In the genomic region with DNA sequence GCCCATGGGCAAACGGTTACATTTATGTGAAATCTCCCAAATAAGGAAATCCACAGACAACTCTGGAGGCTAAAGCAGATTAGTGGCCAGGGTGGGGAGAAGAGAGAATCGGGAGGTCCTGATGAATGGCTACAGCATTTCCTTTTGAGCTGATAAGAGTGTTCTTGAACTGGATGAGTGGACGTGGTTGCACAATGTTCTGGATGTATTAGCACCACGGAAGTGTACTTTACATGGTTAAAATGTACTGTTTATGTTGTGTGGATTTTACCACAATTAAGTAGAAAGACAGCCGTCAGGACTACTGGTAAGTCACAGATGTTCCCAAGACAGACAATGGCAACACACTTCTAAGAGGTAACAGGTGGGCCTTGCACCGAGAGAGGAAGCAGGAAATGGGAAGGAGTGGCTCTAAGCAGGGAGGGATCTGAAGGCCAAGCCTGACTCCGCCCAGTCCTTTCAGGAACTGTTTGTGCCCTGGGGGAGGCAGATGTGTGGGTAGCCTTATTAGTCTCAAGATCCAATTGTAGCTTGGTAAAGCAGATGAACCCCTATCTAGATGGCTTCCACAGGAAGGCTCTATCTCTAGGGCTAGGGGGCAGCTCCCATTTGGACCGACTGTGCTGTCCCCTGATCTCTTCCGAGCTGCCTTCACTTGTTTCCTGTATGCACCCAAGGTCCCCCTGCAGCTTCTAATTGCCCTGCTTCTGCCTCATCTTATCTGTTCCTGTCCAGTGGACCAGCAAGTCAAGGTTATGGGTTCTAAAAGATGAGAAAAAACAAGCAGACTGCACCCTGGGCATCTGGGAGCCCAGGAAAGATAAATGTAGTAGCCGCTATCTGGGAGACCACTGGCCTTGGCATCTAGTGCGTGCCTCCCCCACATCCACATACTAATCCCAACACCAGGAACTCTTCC, we compare ENCODE assay signal across 11 mouse cellular contexts. TPM values are rescaled to one million over a fixed set of nuclear protein-coding genes. Genes with fewer than 3 reads are reported as not detected.
A peak's percentile ranks its signal among the peaks of the same experiment; 100 is the strongest.
DNase-seq lines count a peak whose midpoint lies in the region; ATAC-seq and TF ChIP-seq lines count a peak whose summit lies in the region.
"Had no signal": no experiment of that assay in that cellular context is flagged by ENCODE, and none has a peak within 500 bp of the region (broad histone marks: within the 10 kb centered on the region; RNA-seq: fewer than 3 reads in every experiment).

No protein-coding gene starts in this region.

- H3K4me1 ChIP-seq in liver, embryonic 12.5 days: peaks cover 8% of the 10 kb centered on the region; the same call in 1 of the 2 replicates
- H3K4me1 ChIP-seq in liver, postnatal 0 days (ENCODE audit: insufficient read depth): 0 out of 2 replicates have a peak, but pooled peaks cover 2% of the 10 kb centered on the region
- H3K4me1 ChIP-seq in intestine, embryonic 15.5 days (replicated peaks): peaks cover 2% of the 10 kb centered on the region; the same call in 1 of the 2 replicates
- no peaks in the 10 kb centered on the region for H3K4me1 ChIP-seq in forebrain, embryonic 16.5 days (replicated peaks; ENCODE audit: control insufficient read depth, insufficient read depth, low read length)

- H3K27me3 ChIP-seq in liver, embryonic 12.5 days (replicated peaks): no peaks in the 10 kb centered on the region
- no peaks in the 10 kb centered on the region for H3K27me3 ChIP-seq in liver, postnatal 0 days (ENCODE audit: insufficient read depth, low read length)
- no peaks in the 10 kb centered on the region for H3K27me3 ChIP-seq in intestine, embryonic 15.5 days (replicated peaks)
- H3K27me3 ChIP-seq in forebrain, embryonic 16.5 days (replicated peaks; ENCODE audit: control insufficient read depth, insufficient read depth, low read length): no peaks in the 10 kb centered on the region
- H3K27me3 ChIP-seq: midbrain, embryonic 12.5 days had no signal

- WGBS in liver, embryonic 12.5 days (ENCODE audit: insufficient replicate concordance): 27% methylated on average over 11 of the region's 11 CpGs
- WGBS in liver, postnatal 0 days (ENCODE audit: insufficient replicate concordance): 37% methylated on average over 11 of the region's 11 CpGs
- 56% methylated on average over 11 of the region's 11 CpGs for WGBS in intestine, embryonic 15.5 days
- WGBS in forebrain, embryonic 16.5 days: 75% methylated on average over 11 of the region's 11 CpGs

- TF ChIP-seq CTCF in liver, postnatal 0 days (IDR thresholded peaks at IDR 0.05; ENCODE audit: low read depth): no peak

- no peaks in the 10 kb centered on the region for H3K36me3 ChIP-seq in liver, embryonic 12.5 days
- H3K36me3 ChIP-seq in liver, postnatal 0 days (replicated peaks; ENCODE audit: insufficient read depth, low read length): no peaks in the 10 kb centered on the region
- no peaks in the 10 kb centered on the region for H3K36me3 ChIP-seq in intestine, embryonic 15.5 days
- no peaks in the 10 kb centered on the region for H3K36me3 ChIP-seq in forebrain, embryonic 16.5 days (ENCODE audit: control insufficient read depth, insufficient read depth)
- H3K36me3 ChIP-seq: forebrain, embryonic 10.5 days; midbrain, embryonic 12.5 days had no signal

- 0 out of 2 replicates have a peak overlapping the region, but pooled peaks have one; percentile 3 for H3K4me2 ChIP-seq in liver, embryonic 12.5 days
- H3K4me2 ChIP-seq in liver, postnatal 0 days (ENCODE audit: low read depth, low read length): no peak overlapping the region
- H3K4me2 ChIP-seq in intestine, embryonic 15.5 days (replicated peaks): no peak overlapping the region
- no peak overlapping the region for H3K4me2 ChIP-seq in forebrain, embryonic 16.5 days (ENCODE audit: low read length)
- H3K4me2 ChIP-seq: midbrain, embryonic 12.5 days had no signal

- DNase-seq in liver, postnatal 0 days: no peak
- peak; percentile 85 for DNase-seq in lung, postnatal 36 days
- DNase-seq in thymus, postnatal 25 days: peak; percentile 30
- no peak for DNase-seq in cerebellum, adult 8-10 months
- no peak for DNase-seq in kidney, adult 8-10 months
- DNase-seq: right cerebral cortex, postnatal 4 days had no signal

- no peak overlapping the region for H3K4me3 ChIP-seq in liver, embryonic 12.5 days
- H3K4me3 ChIP-seq in liver, postnatal 0 days (ENCODE audit: low read depth, low read length): no peak overlapping the region
- no peak overlapping the region for H3K4me3 ChIP-seq in intestine, embryonic 15.5 days (replicated peaks)
- no peak overlapping the region for H3K4me3 ChIP-seq in forebrain, embryonic 16.5 days (replicated peaks; ENCODE audit: low read length)
- H3K4me3 ChIP-seq: forebrain, embryonic 10.5 days; midbrain, embryonic 12.5 days had no signal

- H3K9me3 ChIP-seq in liver, embryonic 12.5 days (replicated peaks): no peaks in the 10 kb centered on the region
- no peaks in the 10 kb centered on the region for H3K9me3 ChIP-seq in liver, postnatal 0 days (ENCODE audit: low read length)
- H3K9me3 ChIP-seq in intestine, embryonic 15.5 days: no peaks in the 10 kb centered on the region
- H3K9me3 ChIP-seq in forebrain, embryonic 16.5 days (ENCODE audit: control insufficient read depth, low read length): no peaks in the 10 kb centered on the region
- H3K9me3 ChIP-seq: forebrain, embryonic 10.5 days; midbrain, embryonic 12.5 days had no signal

- ATAC-seq in liver, embryonic 12.5 days: peak; percentile 61; the same call in 1 of the 2 replicates
- no peak for ATAC-seq in liver, postnatal 0 days
- peak; percentile 64; the same call in 1 of the 2 replicates for ATAC-seq in intestine, embryonic 15.5 days
- no peak for ATAC-seq in forebrain, embryonic 16.5 days

- no peak overlapping the region for H3K27ac ChIP-seq in liver, embryonic 12.5 days
- no peak overlapping the region for H3K27ac ChIP-seq in liver, postnatal 0 days (ENCODE audit: low read depth)
- no peak overlapping the region for H3K27ac ChIP-seq in intestine, embryonic 15.5 days
- no peak overlapping the region for H3K27ac ChIP-seq in forebrain, embryonic 16.5 days (ENCODE audit: low read length)
- H3K27ac ChIP-seq: midbrain, embryonic 12.5 days had no signal

- no peak overlapping the region for H3K9ac ChIP-seq in liver, embryonic 12.5 days
- H3K9ac ChIP-seq in liver, postnatal 0 days (replicated peaks): no peak overlapping the region
- H3K9ac ChIP-seq in intestine, embryonic 15.5 days: no peak overlapping the region
- H3K9ac ChIP-seq in forebrain, embryonic 16.5 days (replicated peaks; ENCODE audit: low read depth, low read length): no peak overlapping the region
- H3K9ac ChIP-seq: midbrain, embryonic 12.5 days had no signal

- TF ChIP-seq EP300 in liver, postnatal 0 days (IDR thresholded peaks at IDR 0.05; ENCODE audit: low read depth): no peak

RNA-seq across cellular contexts. Expression of a gene that starts 57.3 kb away (rescaled TPM):
- 0.46 and 0.73 TPM in 2 replicates for polyA plus RNA-seq in liver, embryonic 12.5 days (2016; fragmentation: Nextera tagmentation; extraction: Ambion mirVana)
- polyA plus RNA-seq in liver, postnatal 0 days (2015; fragmentation: Nextera tagmentation; extraction: Ambion mirVana): 0.20 and 0.33 TPM in 2 replicates
- polyA plus RNA-seq in intestine, embryonic 15.5 days (2015; fragmentation: Nextera tagmentation; extraction: Ambion mirVana): 3.3 TPM in 2 replicates
- 5.9 and 6.2 TPM in 2 replicates for polyA plus RNA-seq in forebrain, embryonic 16.5 days (2015; fragmentation: Nextera tagmentation; extraction: Ambion mirVana)

Comparison
In these comparisons a context has a peak if more than half of its experiments do, and no peak if none do; other contexts are left out.
1. ATAC-seq: peak in liver, embryonic 12.5 days (single experiment) and intestine, embryonic 15.5 days (single experiment); none in liver, postnatal 0 days (single experiment) and forebrain, embryonic 16.5 days (single experiment).
2. DNase-seq: peak in lung, postnatal 36 days (single experiment) and thymus, postnatal 25 days (single experiment); none in liver, postnatal 0 days (single experiment), cerebellum, adult 8-10 months (single experiment) and kidney, adult 8-10 months (0 of 2).